15 mouse cellular contexts compared by ENCODE assay signal in genomic region chr12:16726229-16726628, GRCm38 (mm10).
A peak's percentile ranks its signal among the peaks of the same experiment; 100 is the strongest.
DNase-seq lines count a peak whose midpoint lies in the region; ATAC-seq and TF ChIP-seq lines count a peak whose summit lies in the region.
"Had no signal": no experiment of that assay in that cellular context is flagged by ENCODE, and none has a peak within 500 bp of the region (broad histone marks: within the 10 kb centered on the region; RNA-seq: fewer than 3 reads in every experiment).

No protein-coding gene starts in this region.

- H3K4me2 ChIP-seq in heart, embryonic 12.5 days: no peak overlapping the region
- no peak overlapping the region for H3K4me2 ChIP-seq in liver, embryonic 13.5 days
- no peak overlapping the region for H3K4me2 ChIP-seq in stomach, postnatal 0 days (replicated peaks; ENCODE audit: low read depth)
- H3K4me2 ChIP-seq in midbrain, embryonic 15.5 days: no peak overlapping the region
- H3K4me2 ChIP-seq: embryonic facial prominence, embryonic 15.5 days; forebrain, embryonic 12.5 days; limb, embryonic 13.5 days; neural tube, embryonic 13.5 days had no signal

- no peaks in the 10 kb centered on the region for H3K36me3 ChIP-seq in heart, embryonic 12.5 days
- H3K36me3 ChIP-seq in liver, embryonic 13.5 days: no peaks in the 10 kb centered on the region
- no peaks in the 10 kb centered on the region for H3K36me3 ChIP-seq in stomach, postnatal 0 days (ENCODE audit: control insufficient read depth, insufficient read depth, low read length)
- no peaks in the 10 kb centered on the region for H3K36me3 ChIP-seq in midbrain, embryonic 15.5 days (replicated peaks)
- H3K36me3 ChIP-seq: embryonic facial prominence, embryonic 15.5 days; forebrain, embryonic 12.5 days; limb, embryonic 13.5 days; neural tube, embryonic 13.5 days had no signal

- intact Hi-C loops in left cerebral cortex, postnatal 25 days (cut with DNase I): no loop called here

- no peaks in the 10 kb centered on the region for H3K9me3 ChIP-seq in heart, embryonic 12.5 days (replicated peaks)
- no peaks in the 10 kb centered on the region for H3K9me3 ChIP-seq in liver, embryonic 13.5 days (replicated peaks)
- no peaks in the 10 kb centered on the region for H3K9me3 ChIP-seq in stomach, postnatal 0 days (ENCODE audit: control insufficient read depth, low read length)
- no peaks in the 10 kb centered on the region for H3K9me3 ChIP-seq in midbrain, embryonic 15.5 days
- H3K9me3 ChIP-seq: embryonic facial prominence, embryonic 15.5 days; forebrain, embryonic 12.5 days; limb, embryonic 13.5 days; neural tube, embryonic 13.5 days had no signal

- no peak for DNase-seq in heart, adult 18-20 months
- peak; percentile 4 to 54 for DNase-seq in kidney, postnatal 25 days
- no peak for DNase-seq in kidney, postnatal 10 days
- no peak for DNase-seq in liver, embryonic 13.5 days
- peak; percentile 71 for DNase-seq in stomach, postnatal 0 days (ENCODE audit: low spot score)
- DNase-seq in left cerebral cortex, postnatal 25 days (ENCODE audit: low spot score in 2 of 2): no peak
- DNase-seq: cerebellum, adult 8-10 months; heart, postnatal 4 days had no signal

- ATAC-seq in heart, embryonic 12.5 days (ENCODE audit: insufficient number of reproducible peaks, low FRiP score): peak; percentile 50; the same call in 1 of the 2 replicates
- peak; percentile 88 for ATAC-seq in liver, embryonic 13.5 days (ENCODE audit: low read depth)
- ATAC-seq in stomach, postnatal 0 days (ENCODE audit: low FRiP score, low TSS enrichment): peak; percentile 98
- ATAC-seq in midbrain, embryonic 15.5 days (replicated peaks): no peak
- ATAC-seq: Patski had no signal

- H3K9ac ChIP-seq in heart, embryonic 12.5 days: no peak overlapping the region
- H3K9ac ChIP-seq in liver, embryonic 13.5 days: no peak overlapping the region
- no peak overlapping the region for H3K9ac ChIP-seq in stomach, postnatal 0 days (ENCODE audit: low read length)
- no peak overlapping the region for H3K9ac ChIP-seq in midbrain, embryonic 15.5 days
- H3K9ac ChIP-seq: embryonic facial prominence, embryonic 15.5 days; forebrain, embryonic 12.5 days; limb, embryonic 13.5 days; neural tube, embryonic 13.5 days had no signal

- H3K27ac ChIP-seq in heart, embryonic 12.5 days (ENCODE audit: poor library complexity, severe bottlenecking): no peak overlapping the region; the same call in 1 of the 2 replicates
- peak overlapping the region; percentile 74 for H3K27ac ChIP-seq in liver, embryonic 13.5 days
- H3K27ac ChIP-seq in stomach, postnatal 0 days (replicated peaks): no peak overlapping the region
- no peak overlapping the region for H3K27ac ChIP-seq in midbrain, embryonic 15.5 days
- H3K27ac ChIP-seq: embryonic facial prominence, embryonic 15.5 days; forebrain, embryonic 12.5 days; limb, embryonic 13.5 days; neural tube, embryonic 13.5 days had no signal

- peaks cover 33% of the 10 kb centered on the region for H3K4me1 ChIP-seq in heart, embryonic 12.5 days (replicated peaks)
- H3K4me1 ChIP-seq in liver, embryonic 13.5 days (replicated peaks): peaks cover 18% of the 10 kb centered on the region; the same call in 1 of the 2 replicates
- H3K4me1 ChIP-seq in stomach, postnatal 0 days (replicated peaks; ENCODE audit: control insufficient read depth, insufficient read depth): no peaks in the 10 kb centered on the region
- H3K4me1 ChIP-seq in midbrain, embryonic 15.5 days: 0 out of 2 replicates have a peak, but pooled peaks cover 3% of the 10 kb centered on the region
- H3K4me1 ChIP-seq: embryonic facial prominence, embryonic 15.5 days had no signal

- no peak overlapping the region for H3K4me3 ChIP-seq in heart, embryonic 12.5 days
- no peak overlapping the region for H3K4me3 ChIP-seq in liver, embryonic 13.5 days (replicated peaks)
- no peak overlapping the region for H3K4me3 ChIP-seq in stomach, postnatal 0 days (ENCODE audit: low read depth, low read length)
- H3K4me3 ChIP-seq in midbrain, embryonic 15.5 days: no peak overlapping the region
- H3K4me3 ChIP-seq: embryonic facial prominence, embryonic 15.5 days; forebrain, embryonic 12.5 days; limb, embryonic 13.5 days; neural tube, embryonic 13.5 days had no signal

- TF ChIP-seq CTCF in stomach, postnatal 0 days (IDR thresholded peaks at IDR 0.05; ENCODE audit: low read depth): no peak

- H3K27me3 ChIP-seq in heart, embryonic 12.5 days (replicated peaks): no peaks in the 10 kb centered on the region
- no peaks in the 10 kb centered on the region for H3K27me3 ChIP-seq in liver, embryonic 13.5 days
- H3K27me3 ChIP-seq in stomach, postnatal 0 days (ENCODE audit: control insufficient read depth, insufficient read depth, low read length): no peaks in the 10 kb centered on the region
- no peaks in the 10 kb centered on the region for H3K27me3 ChIP-seq in midbrain, embryonic 15.5 days (replicated peaks)
- H3K27me3 ChIP-seq: embryonic facial prominence, embryonic 15.5 days; forebrain, embryonic 12.5 days; limb, embryonic 13.5 days; neural tube, embryonic 13.5 days had no signal

- TF ChIP-seq EP300 in stomach, postnatal 0 days (optimal IDR thresholded peaks at IDR 0.05): no peak

- WGBS in heart, embryonic 12.5 days: 22% methylated on average over 3 of the region's 3 CpGs
- WGBS in liver, embryonic 13.5 days (ENCODE audit: insufficient replicate concordance): 25% methylated on average over 3 of the region's 3 CpGs
- WGBS in stomach, postnatal 0 days: 54% methylated on average over 3 of the region's 3 CpGs
- 84% methylated on average over 3 of the region's 3 CpGs for WGBS in midbrain, embryonic 15.5 days

Comparison
In these comparisons a context has a peak if more than half of its experiments do, and no peak if none do; other contexts are left out.
1. DNase-seq: peak in kidney, postnatal 25 days (2 of 2) and stomach, postnatal 0 days (single experiment); none in heart, adult 18-20 months (0 of 2), kidney, postnatal 10 days (single experiment), liver, embryonic 13.5 days (single experiment) and left cerebral cortex, postnatal 25 days (0 of 2).